Mouse (Mus musculus): Measurements from ENCODE around the gene Trit1.

The Trit1 gene

DNA sequence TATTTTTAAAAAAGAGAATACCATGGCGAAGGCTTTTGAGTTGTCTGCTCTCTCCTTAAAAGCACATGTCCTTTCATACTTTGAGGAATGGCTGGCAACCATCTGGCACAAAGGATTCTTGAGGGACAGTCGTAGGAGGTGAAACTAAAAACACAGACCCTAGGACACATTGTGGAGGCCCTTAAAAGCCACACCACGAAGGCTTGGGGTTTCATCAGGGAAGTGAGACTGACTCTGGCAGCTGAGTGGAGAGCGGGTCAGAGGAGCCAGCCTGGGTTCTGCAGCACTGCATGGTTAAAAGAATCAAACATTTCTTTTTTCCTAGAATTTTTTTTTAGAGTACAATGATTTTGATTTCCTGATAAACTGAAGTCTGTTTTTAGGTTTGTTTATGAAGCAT, 10.2 kb downstream of the Trit1 start:
- in situ Hi-C loops (cut with MboI; ENCODE audit: low pct_unique_long_range_greater_than_20kb in 1 of 2, low sequenced_read_pairs in 2 of 2, unreplicated experiment in 1 of 2): no loop called here

DNA sequence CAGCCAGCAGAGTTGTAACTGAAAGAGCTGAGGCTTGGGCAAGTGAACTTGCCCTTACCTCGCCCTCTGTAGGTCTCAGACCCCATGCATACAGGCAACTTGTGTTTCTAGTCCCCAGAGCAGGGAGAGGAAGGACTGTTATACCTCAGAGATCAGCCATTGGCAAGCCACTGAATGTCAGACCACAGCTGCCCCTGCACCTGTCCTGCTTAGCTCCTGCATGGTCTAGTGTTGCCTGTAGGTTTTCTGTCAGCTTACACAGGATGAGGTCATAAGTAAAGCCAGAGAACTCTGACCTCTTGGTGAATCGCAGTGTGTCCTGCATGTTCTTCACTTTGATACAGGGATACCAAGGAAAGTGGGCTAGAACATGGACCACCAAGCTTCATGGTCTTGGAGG, 18.4 kb downstream of the Trit1 start:
- in situ Hi-C loops (cut with MboI; ENCODE audit: low pct_unique_long_range_greater_than_20kb in 1 of 2, low sequenced_read_pairs in 2 of 2, unreplicated experiment in 1 of 2): no loop called here

- in situ Hi-C loops (cut with MboI; ENCODE audit: low pct_unique_long_range_greater_than_20kb in 1 of 2, low sequenced_read_pairs in 2 of 2, unreplicated experiment in 1 of 2): no loop called here
Measured at GRCm38 (mm10) chr4:123035636-123036035, 19.2 kb downstream of the Trit1 start.

GRCm38 (mm10) chr4:123036710-123037109, 20.3 kb downstream of the Trit1 start:
- in situ Hi-C loops (cut with MboI; ENCODE audit: low pct_unique_long_range_greater_than_20kb in 1 of 2, low sequenced_read_pairs in 2 of 2, unreplicated experiment in 1 of 2): no loop called here

- in situ Hi-C loops (cut with MboI; ENCODE audit: low pct_unique_long_range_greater_than_20kb in 1 of 2, low sequenced_read_pairs in 2 of 2, unreplicated experiment in 1 of 2): no loop called here
Measured at GRCm38 (mm10) chr4:123041131-123041530, 24.7 kb downstream of the Trit1 start.

- in situ Hi-C loops (cut with MboI; ENCODE audit: low pct_unique_long_range_greater_than_20kb in 1 of 2, low sequenced_read_pairs in 2 of 2, unreplicated experiment in 1 of 2): no loop called here
Measured at GRCm38 (mm10) chr4:123043858-123044257, 27.5 kb downstream of the Trit1 start.

GRCm38 (mm10) chr4:123044842-123045241, 28.4 kb downstream of the Trit1 start:
- in situ Hi-C loops (cut with MboI; ENCODE audit: low pct_unique_long_range_greater_than_20kb in 1 of 2, low sequenced_read_pairs in 2 of 2, unreplicated experiment in 1 of 2): no loop called here

DNA sequence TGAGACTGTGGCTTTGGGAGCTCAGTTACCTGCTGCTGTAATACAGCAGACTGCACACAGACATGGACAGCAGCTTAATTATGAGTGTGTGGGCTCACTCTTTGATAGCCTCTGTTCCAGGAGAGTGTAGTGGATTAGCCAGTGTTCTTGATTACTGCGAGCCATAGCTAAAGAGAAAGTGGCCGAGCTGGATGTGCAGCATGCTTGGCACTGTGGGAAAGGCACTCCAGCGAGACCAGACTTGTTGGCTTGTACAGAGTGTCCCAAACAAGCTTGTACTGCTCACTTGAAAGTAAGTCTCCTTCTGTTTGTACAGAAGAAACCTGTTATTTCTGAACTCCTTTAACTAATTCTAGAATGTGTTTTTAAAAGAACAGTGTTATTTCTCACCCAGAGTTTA, 29.9 kb downstream of the Trit1 start:
- in situ Hi-C loops (cut with MboI; ENCODE audit: low pct_unique_long_range_greater_than_20kb in 1 of 2, low sequenced_read_pairs in 2 of 2, unreplicated experiment in 1 of 2): no loop called here

DNA sequence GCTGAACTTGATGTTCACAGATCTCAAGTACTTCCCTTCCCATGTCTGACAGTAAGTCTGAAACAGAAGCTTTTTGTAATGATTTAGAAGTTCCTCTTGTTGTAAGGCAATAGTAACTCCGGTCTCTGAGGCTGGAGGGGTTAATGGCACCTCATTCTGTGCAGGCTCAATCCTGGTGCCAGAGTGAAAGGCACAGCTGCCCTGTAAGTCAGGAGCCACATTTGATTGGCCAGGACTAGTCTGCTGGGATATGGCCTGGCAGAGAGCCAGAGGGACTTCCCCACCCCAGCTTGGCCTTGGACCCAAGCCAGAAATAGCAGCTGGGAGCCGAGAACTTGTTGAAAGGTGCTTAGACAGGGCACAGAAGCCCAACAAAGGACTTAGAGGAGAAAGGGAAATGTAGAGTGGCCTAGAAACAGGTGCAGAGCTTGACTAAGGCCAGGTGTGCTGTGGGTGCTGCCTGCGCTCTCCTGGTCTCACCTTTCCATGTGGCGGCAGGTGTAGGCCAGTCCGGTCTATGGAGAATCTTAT, 34.3 kb downstream of the Trit1 start:
- in situ Hi-C loops (cut with MboI; ENCODE audit: low pct_unique_long_range_greater_than_20kb in 1 of 2, low sequenced_read_pairs in 2 of 2, unreplicated experiment in 1 of 2): no loop called here

GRCm38 (mm10) chr4:123053179-123053578, 36.8 kb downstream of the Trit1 start:
- in situ Hi-C loops (cut with MboI; ENCODE audit: low pct_unique_long_range_greater_than_20kb in 1 of 2, low sequenced_read_pairs in 2 of 2, unreplicated experiment in 1 of 2): no loop called here

GRCm38 (mm10) chr4:123054172-123054790, 37.9 kb downstream of the Trit1 start:
- in situ Hi-C loops (cut with MboI; ENCODE audit: low pct_unique_long_range_greater_than_20kb in 1 of 2, low sequenced_read_pairs in 2 of 2, unreplicated experiment in 1 of 2): no loop called here

- in situ Hi-C loops (cut with MboI; ENCODE audit: low pct_unique_long_range_greater_than_20kb in 1 of 2, low sequenced_read_pairs in 2 of 2, unreplicated experiment in 1 of 2): no loop called here
Measured at GRCm38 (mm10) chr4:123056560-123057109, 40.2 kb downstream of the Trit1 start.

GRCm38 (mm10) chr4:123057957-123058356, 41.6 kb downstream of the Trit1 start:
- in situ Hi-C loops (cut with MboI; ENCODE audit: low pct_unique_long_range_greater_than_20kb in 1 of 2, low sequenced_read_pairs in 2 of 2, unreplicated experiment in 1 of 2): no loop called here

- in situ Hi-C loops (cut with MboI; ENCODE audit: low pct_unique_long_range_greater_than_20kb in 1 of 2, low sequenced_read_pairs in 2 of 2, unreplicated experiment in 1 of 2): no loop called here
Measured at GRCm38 (mm10) chr4:123061744-123062143, 45.3 kb downstream of the Trit1 start.

DNA sequence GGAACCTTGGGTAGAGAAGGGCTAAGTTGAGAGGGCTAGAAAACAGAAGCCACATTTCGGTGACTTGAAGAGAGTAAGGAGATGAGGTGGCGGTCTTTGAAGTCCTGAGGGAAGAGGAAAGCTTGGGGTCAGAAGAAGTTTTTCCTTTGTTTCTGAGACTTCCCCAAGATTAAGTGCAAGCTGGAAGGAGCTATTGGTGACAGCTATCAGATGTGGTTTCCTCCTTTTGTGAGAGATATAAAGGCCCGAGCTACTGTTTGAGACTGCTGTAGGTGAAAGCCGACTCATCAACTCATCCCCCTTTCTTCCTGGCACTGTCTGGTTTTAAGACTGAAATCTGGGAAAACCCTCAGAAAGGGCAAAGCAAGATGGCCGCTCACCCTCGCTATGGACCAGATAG, 52.2 kb downstream of the Trit1 start:
- in situ Hi-C loops (cut with MboI; ENCODE audit: low pct_unique_long_range_greater_than_20kb in 1 of 2, low sequenced_read_pairs in 2 of 2, unreplicated experiment in 1 of 2): no loop called here

- in situ Hi-C loops (cut with MboI; ENCODE audit: low pct_unique_long_range_greater_than_20kb in 1 of 2, low sequenced_read_pairs in 2 of 2, unreplicated experiment in 1 of 2): no loop called here
Measured at GRCm38 (mm10) chr4:123071266-123071966, 55.0 kb downstream of the Trit1 start.

- in situ Hi-C loops (cut with MboI; ENCODE audit: low pct_unique_long_range_greater_than_20kb in 1 of 2, low sequenced_read_pairs in 2 of 2, unreplicated experiment in 1 of 2): no loop called here
Measured at GRCm38 (mm10) chr4:123076928-123077327, 60.5 kb downstream of the Trit1 start.

- in situ Hi-C loops (cut with MboI; ENCODE audit: low pct_unique_long_range_greater_than_20kb in 1 of 2, low sequenced_read_pairs in 2 of 2, unreplicated experiment in 1 of 2): no loop called here
Measured at GRCm38 (mm10) chr4:123078231-123078630, 61.8 kb downstream of the Trit1 start.

GRCm38 (mm10) chr4:123080791-123081190, 64.4 kb downstream of the Trit1 start:
- in situ Hi-C loops (cut with MboI; ENCODE audit: low pct_unique_long_range_greater_than_20kb in 1 of 2, low sequenced_read_pairs in 2 of 2, unreplicated experiment in 1 of 2): loop anchor here (5.0 to 10.0 kb wide), 3 partner anchors 83 to 166 kb away; partner anchors contain the start of gene Mycl (in 1 of the 2)
